Mouse (Mus musculus) thymus, adult 2 months (tissue): ENCODE data around the gene Svop. TPM values are rescaled to one million over a fixed set of nuclear protein-coding genes. Genes with fewer than 3 reads are reported as not detected.

Experiments
- DNase-seq: peaks from one replicate; pipeline ENCODE4 v3.0.0; 2021
- H3K27ac ChIP-seq: fragments of 200-500 bp; 2 replicates; pipeline ENCODE4 v1.5.1; 2012; ENCODE audit warnings: low read length, control low read depth; ENCODE audit not compliant: control insufficient read depth, insufficient read depth
- H3K27me3 ChIP-seq: fragments of 200-500 bp; 2 replicates; pipeline ENCODE4 v1.6.1; 2012; ENCODE audit warnings: mild to moderate bottlenecking, low read length, moderate library complexity, mixed read lengths; ENCODE audit not compliant: control insufficient read depth, insufficient read depth
- H3K36me3 ChIP-seq: fragments of 200-500 bp; 2 replicates; pipeline ENCODE4 v1.6.1; 2012; ENCODE audit warnings: mild to moderate bottlenecking, low read length, moderate library complexity; ENCODE audit not compliant: control insufficient read depth, insufficient read depth
- H3K4me1 ChIP-seq: fragments of 200-500 bp; replicated peaks from 2 replicates; pipeline ENCODE4 v1.6.1; 2012; ENCODE audit warnings: low read length; ENCODE audit not compliant: control insufficient read depth, insufficient read depth
- H3K4me3 ChIP-seq: fragments of 200-500 bp; 2 replicates; pipeline ENCODE4 v1.5.1; 2012; ENCODE audit warnings: mild to moderate bottlenecking, low read length, control low read depth, moderate library complexity; ENCODE audit not compliant: control insufficient read depth, insufficient read depth
- CTCF ChIP-seq: fragments of 200-500 bp; IDR thresholded peaks from 2 replicates; pipeline ENCODE4 v1.5.1; 2012; ENCODE audit warnings: mild to moderate bottlenecking, control low read depth, low read length, moderate library complexity, borderline replicate concordance; ENCODE audit not compliant: control insufficient read depth, poor library complexity, insufficient read depth; ENCODE audit errors: extremely low read depth
- POLR2A ChIP-seq: fragments of 200-500 bp; IDR thresholded peaks from 2 replicates; pipeline ENCODE4 v1.6.1; 2012; ENCODE audit warnings: mild to moderate bottlenecking, low read length, control low read depth, moderate library complexity; ENCODE audit not compliant: control insufficient read depth, poor library complexity, insufficient read depth; ENCODE audit errors: extremely low read depth
- WGBS: fragments of 180-500 bp; shearing (Covaris S2); methylation state at CpG from one replicate; pipeline ENCODE4 v1.1.7; 2018; 5-methylcytosine and 5-hydroxymethylcytosine counted together
- polyA plus RNA-seq: library from polyadenylated mRNA; depleted of rRNA; stranded (reverse); fragments of >200 nt; gene quantifications from 2 replicates; pipeline ENCODE4 v1.2.3, GENCODE M21; 2012

Svop gene
- polyA plus RNA-seq, 1 experiment, result 0.05 TPM

DNA sequence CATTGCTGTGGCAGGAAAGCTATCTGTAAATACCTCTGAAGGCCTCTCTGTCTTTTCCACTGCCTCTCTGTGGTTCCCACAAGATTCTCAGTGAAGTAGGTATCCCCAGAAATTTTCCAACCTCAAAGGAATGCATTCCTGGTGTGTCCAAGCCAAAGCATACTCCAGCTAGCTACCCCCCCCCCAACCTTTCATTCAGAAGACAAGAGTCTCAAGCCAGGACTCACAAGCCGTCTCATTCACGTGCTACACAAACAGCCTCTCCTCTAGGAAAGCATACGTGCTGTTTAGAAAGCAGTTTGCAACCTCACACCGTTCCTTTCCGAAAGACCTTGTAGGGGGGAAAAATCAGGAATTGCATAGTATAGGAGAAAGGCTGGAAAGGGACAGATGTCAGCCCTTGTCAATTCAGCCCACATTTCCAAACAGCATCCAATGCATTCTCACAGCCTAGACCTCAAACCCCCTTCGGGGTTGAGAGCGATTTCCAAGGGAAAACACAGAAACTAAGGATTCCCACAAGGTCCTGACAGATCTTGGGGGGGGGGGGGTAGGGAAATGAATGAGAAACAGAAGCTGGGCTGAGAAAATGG is 853 bp downstream of the Svop start:
- no peak overlapping the region for H3K4me3 ChIP-seq
- H3K4me1 ChIP-seq, result peaks cover 2% of the 10 kb centered on the region; the same call in 1 of the 2 replicates
- no peaks in the 10 kb centered on the region for H3K36me3 ChIP-seq
- no peak for TF ChIP-seq CTCF
- TF ChIP-seq POLR2A, result no peak
- H3K27me3 ChIP-seq, result no peaks in the 10 kb centered on the region
- WGBS, result 34% methylated on average over 7 of the region's 7 CpGs
- H3K27ac ChIP-seq, result no peak overlapping the region
- DNase-seq, result no peak

DNA sequence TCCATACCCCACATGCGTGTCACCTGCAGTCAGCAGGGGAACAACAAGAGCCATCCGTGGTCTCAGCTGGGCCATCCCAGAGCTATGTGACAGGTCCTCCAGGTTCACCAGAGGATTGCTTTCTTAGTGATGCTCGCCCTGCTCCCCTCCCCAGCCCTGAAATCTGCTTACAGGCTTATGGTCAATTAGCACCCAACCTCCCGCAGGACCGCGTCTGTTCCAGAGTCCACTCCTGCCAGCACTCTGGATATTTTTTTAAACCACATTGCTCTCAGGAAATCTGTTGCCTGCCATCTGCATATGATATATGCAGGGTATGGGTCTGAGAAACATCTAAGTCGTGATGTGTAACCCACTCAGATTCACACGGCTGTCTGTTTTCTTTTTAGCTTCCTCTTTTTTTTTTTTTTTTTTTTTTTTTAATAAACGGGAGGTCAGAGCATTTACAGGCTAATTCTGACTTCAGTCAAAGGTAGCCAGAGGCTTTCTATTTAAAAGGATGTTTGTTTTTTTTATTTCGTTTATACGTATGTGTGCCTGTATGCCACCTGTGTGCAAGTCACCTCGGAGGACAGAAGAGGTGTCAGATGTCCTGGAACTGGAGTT is 3.4 kb downstream of the Svop start:
- no peak for DNase-seq
- Histone ChIP-seq H3K4me1 (peaks cover 2% of the 10 kb centered on the region; the same call in 1 of the 2 replicates), H3K27ac (no peak overlapping the region), H3K4me3 (no peak overlapping the region), H3K36me3 (no peaks in the 10 kb centered on the region), H3K27me3 (no peaks in the 10 kb centered on the region)
- no peak for TF ChIP-seq CTCF
- TF ChIP-seq POLR2A, result no peak
- WGBS, result 53% methylated on average over 12 of the region's 12 CpGs

DNA sequence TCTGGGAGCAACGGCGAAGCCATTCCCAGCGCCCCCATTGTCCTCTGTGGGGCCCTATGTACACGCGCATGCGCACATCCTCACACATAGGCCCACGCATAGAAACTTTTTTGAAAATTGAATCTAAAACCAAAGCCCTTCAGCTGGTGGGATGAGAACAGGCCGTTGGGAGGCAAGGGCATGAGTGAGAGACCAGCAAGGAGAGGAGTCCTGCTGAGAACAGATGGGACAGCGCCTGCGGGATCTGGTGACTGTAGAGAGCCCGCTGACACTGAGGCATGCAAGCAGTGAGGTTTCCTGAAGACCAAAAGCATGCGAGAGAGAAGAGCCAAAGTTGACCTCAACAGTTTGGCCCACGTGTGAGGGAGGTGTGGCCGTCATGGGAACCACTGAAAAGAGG is 5.9 kb downstream of the Svop start:
- H3K36me3 ChIP-seq, result no peaks in the 10 kb centered on the region
- no peak overlapping the region for H3K4me3 ChIP-seq
- H3K27ac ChIP-seq, result no peak overlapping the region
- DNase-seq, result no peak
- TF ChIP-seq POLR2A, result no peak
- TF ChIP-seq CTCF, result no peak
- WGBS, result 81% methylated on average over 14 of the region's 14 CpGs
- no peaks in the 10 kb centered on the region for H3K4me1 ChIP-seq
- H3K27me3 ChIP-seq, result no peaks in the 10 kb centered on the region

DNA sequence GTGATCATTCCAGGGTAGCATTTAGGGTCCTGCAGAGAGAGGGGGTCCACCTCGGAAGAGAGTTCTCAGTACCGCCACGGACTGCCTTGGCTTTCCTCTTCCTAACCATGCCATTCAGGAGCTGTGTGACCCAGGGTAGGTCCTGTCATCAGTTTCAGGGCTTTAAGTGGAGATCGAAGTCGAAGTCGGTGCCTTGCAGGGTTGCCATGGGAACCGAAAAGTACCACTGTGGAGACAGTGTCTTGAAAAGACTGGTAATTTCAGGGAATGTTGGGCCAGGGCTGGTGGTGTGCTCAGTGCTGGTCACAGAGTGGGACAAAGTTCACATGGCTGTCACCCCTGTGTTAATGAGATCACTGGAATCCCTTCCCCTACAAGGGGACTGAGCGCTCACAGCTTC is 14.4 kb downstream of the Svop start:
- DNase-seq, result no peak
- TF ChIP-seq CTCF, result no peak
- TF ChIP-seq POLR2A, result no peak
- H3K4me1 ChIP-seq, result no peaks in the 10 kb centered on the region
- no peak overlapping the region for H3K4me3 ChIP-seq
- H3K27ac ChIP-seq, result no peak overlapping the region
- H3K36me3 ChIP-seq, result no peaks in the 10 kb centered on the region
- no peaks in the 10 kb centered on the region for H3K27me3 ChIP-seq
- 77% methylated on average over 8 of the region's 8 CpGs for WGBS

DNA sequence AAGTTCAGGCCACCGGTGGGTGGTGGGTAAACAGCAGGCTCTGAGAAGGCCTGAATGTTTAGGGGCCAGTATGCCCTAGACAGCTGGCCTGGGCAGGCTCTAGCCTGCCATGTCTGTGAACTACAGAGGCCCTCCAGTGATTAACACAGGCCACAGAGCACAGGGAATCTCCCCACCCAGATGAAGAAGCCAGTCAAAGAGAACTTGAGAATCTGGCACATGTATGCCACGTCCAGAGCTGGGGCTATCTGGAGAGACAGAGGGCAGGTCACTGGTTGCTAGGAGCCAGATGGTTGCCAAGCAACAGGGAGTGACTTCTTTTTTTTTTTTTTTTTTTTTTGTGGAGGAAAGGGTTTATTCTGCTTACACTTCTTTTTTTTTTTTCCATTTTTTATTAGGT is 19.1 kb downstream of the Svop start:
- WGBS, result 66% methylated on average over 2 of the region's 2 CpGs
- Histone ChIP-seq H3K4me3 (no peak overlapping the region), H3K27ac (no peak overlapping the region), H3K36me3 (no peaks in the 10 kb centered on the region), H3K27me3 (no peaks in the 10 kb centered on the region), H3K4me1 (no peaks in the 10 kb centered on the region)
- TF ChIP-seq CTCF (no peak), POLR2A (no peak)
- no peak for DNase-seq

DNA sequence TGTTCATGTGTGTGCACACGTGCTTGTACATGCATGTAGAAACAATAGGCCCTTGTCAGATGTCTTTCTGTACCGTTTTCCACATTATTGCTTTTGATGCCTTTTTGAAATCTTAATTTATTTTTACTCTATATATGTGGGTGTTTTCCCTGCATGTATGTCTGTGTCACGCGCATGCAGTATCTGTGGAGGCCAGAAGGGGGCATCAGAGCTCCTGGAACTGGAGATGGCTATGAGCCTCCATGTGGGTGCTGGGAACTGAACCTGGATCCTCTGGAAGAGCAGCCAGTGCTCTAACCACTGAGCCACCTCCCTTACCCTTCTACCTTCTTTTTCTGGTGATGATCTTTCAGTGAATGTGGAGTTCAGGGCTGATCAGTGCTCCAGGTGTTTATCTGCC is 20.5 kb downstream of the Svop start:
- Histone ChIP-seq H3K27ac (no peak overlapping the region), H3K36me3 (no peaks in the 10 kb centered on the region), H3K4me3 (no peak overlapping the region), H3K4me1 (no peaks in the 10 kb centered on the region), H3K27me3 (no peaks in the 10 kb centered on the region)
- 93% methylated on average over 4 of the region's 4 CpGs for WGBS
- no peak for DNase-seq
- TF ChIP-seq POLR2A (no peak), CTCF (no peak)
